Comparison of ENCODE assay signal across 22 mouse cellular contexts in the genomic region with DNA sequence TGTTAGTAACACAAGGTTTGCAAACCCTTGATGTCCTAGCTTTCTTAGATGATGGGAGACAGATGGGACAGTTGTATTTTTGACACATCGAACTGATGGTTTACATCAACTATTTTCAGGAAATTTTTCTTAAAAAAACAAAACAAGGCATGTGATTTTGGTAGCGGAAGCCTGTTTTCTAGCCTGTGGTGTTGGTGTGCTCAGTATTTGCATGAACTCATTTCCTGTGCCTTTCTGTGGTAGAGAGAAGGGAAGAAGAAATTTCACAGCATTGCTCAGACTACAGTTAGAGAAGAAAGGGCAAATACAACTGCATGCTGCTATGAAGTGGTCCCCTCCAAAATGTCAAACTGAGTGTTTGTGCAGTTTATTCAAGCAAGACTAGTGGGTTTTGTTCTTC. TPM values are rescaled to one million over a fixed set of nuclear protein-coding genes. Genes with fewer than 3 reads are reported as not detected.
A peak's percentile ranks its signal among the peaks of the same experiment; 100 is the strongest.
DNase-seq lines count a peak whose midpoint lies in the region; ATAC-seq and TF ChIP-seq lines count a peak whose summit lies in the region.
"Had no signal": no experiment of that assay in that cellular context is flagged by ENCODE, and none has a peak within 500 bp of the region (broad histone marks: within the 10 kb centered on the region; RNA-seq: fewer than 3 reads in every experiment).

No protein-coding gene starts in this region.

- peak; percentile 98 for ATAC-seq in inflammation-experienced regulatory T-cells, adult 6 months
- peak; percentile 78 for ATAC-seq in neutrophil, adult 5-6 weeks (ENCODE audit: extremely low read depth, insufficient number of reproducible peaks, low FRiP score, poor library complexity, severe bottlenecking)
- ATAC-seq: forebrain, embryonic 15.5 days had no signal

- no peaks in the 10 kb centered on the region for H3K36me3 ChIP-seq in heart, adult 2 months (ENCODE audit: control insufficient read depth, insufficient read depth, low read length)
- H3K36me3 ChIP-seq: embryonic facial prominence, embryonic 12.5 days; forebrain, embryonic 15.5 days; hindbrain, embryonic 10.5 days; neural tube, embryonic 15.5 days had no signal

- H3K27me3 ChIP-seq in heart, adult 2 months (ENCODE audit: control insufficient read depth, insufficient read depth, low read length), result no peaks in the 10 kb centered on the region
- H3K27me3 ChIP-seq: embryonic facial prominence, embryonic 12.5 days; forebrain, embryonic 15.5 days; neural tube, embryonic 15.5 days had no signal

- intact Hi-C loops in heart, adult 2 months (cut with DNase I), result no loop called here

- TF ChIP-seq EP300 in heart, adult 2 months (IDR thresholded peaks at IDR 0.05; ENCODE audit: insufficient read depth, low read depth, low read length), result no peak

- DNase-seq in thymus, postnatal 0 days (ENCODE audit: low spot score), result peak; percentile 67
- no peak for DNase-seq in thymus, postnatal 14 days
- DNase-seq in T-cell, adult 2 months (ENCODE audit: low spot score), result peak; percentile 63
- DNase-seq in left cerebral cortex, adult 9 months (ENCODE audit: low spot score in 2 of 2), result no peak
- no peak for DNase-seq in heart, adult 2 months
- DNase-seq in embryo, embryonic 10.5 days (ENCODE audit: low spot score), result no peak
- DNase-seq: adrenal gland, postnatal 36 days; cerebellum, adult 18-20 months; gastrocnemius, postnatal 14 days; kidney, adult 8-10 months; kidney, postnatal 25 days; left cerebral cortex, postnatal 4 days; liver; lung, adult 18-20 months; lung, postnatal 14 days had no signal

- TF ChIP-seq POLR2A in heart, adult 2 months (IDR thresholded peaks at IDR 0.05; ENCODE audit: insufficient read depth, low read depth, low read length), result no peak

- no peak overlapping the region for H3K9ac ChIP-seq in heart, adult 2 months (ENCODE audit: low read depth, low read length)
- H3K9ac ChIP-seq: embryonic facial prominence, embryonic 12.5 days; forebrain, embryonic 15.5 days; neural tube, embryonic 15.5 days had no signal

- no peaks in the 10 kb centered on the region for H3K79me2 ChIP-seq in heart, adult 2 months (replicated peaks; ENCODE audit: control insufficient read depth, insufficient read depth, low read length)

- no peak overlapping the region for H3K4me3 ChIP-seq in heart, adult 2 months
- H3K4me3 ChIP-seq: embryonic facial prominence, embryonic 12.5 days; erythroblast, embryonic 14.5 days; forebrain, embryonic 15.5 days; hindbrain, embryonic 10.5 days; neural tube, embryonic 15.5 days had no signal

- WGBS in heart, adult 2 months, result 49% methylated on average over 2 of the region's 2 CpGs

- H3K4me1 ChIP-seq in heart, adult 2 months (ENCODE audit: control insufficient read depth, insufficient read depth, low read length), result no peaks in the 10 kb centered on the region
- H3K4me1 ChIP-seq: embryonic facial prominence, embryonic 12.5 days; forebrain, embryonic 15.5 days; hindbrain, embryonic 10.5 days; neural tube, embryonic 15.5 days had no signal

- no peak overlapping the region for H3K27ac ChIP-seq in heart, adult 2 months
- H3K27ac ChIP-seq: embryonic facial prominence, embryonic 12.5 days; forebrain, embryonic 15.5 days; hindbrain, embryonic 10.5 days; neural tube, embryonic 15.5 days had no signal

- no peak for TF ChIP-seq CTCF in heart, adult 2 months (IDR thresholded peaks at IDR 0.05)

RNA-seq across cellular contexts. Expression of gene Dock10, which starts 7.2 kb away (rescaled TPM):
- polyA plus RNA-seq in thymus, postnatal 0 days (2015; fragmentation: Nextera tagmentation; extraction: Ambion mirVana), result 21.9 and 28.5 TPM in 2 replicates
- 100 to 1,000 TPM; 102 to 143 (median 138) TPM for polyA plus RNA-seq in inflammation-experienced regulatory T-cells, adult 6 months (2017; shearing (Covaris generic))
- total RNA-seq in neutrophil, adult 5-6 weeks (2017), result 186 and 187 TPM in 2 replicates
- 1 to 10 TPM; 3.8 to 4.3 TPM for total RNA-seq in heart, adult 2 months (2021)
- 2.6 and 3.4 TPM in 2 replicates for polyA plus RNA-seq in heart, adult 2 months (2012; rRNA removed)

Comparison
In these comparisons a context has a peak if more than half of its experiments do, and no peak if none do; other contexts are left out.
1. DNase-seq: peak in thymus, postnatal 0 days (single experiment) and T-cell, adult 2 months (single experiment); none in thymus, postnatal 14 days (single experiment), left cerebral cortex, adult 9 months (0 of 2), heart, adult 2 months (0 of 2) and embryo, embryonic 10.5 days (single experiment).